ENCODE assay signal across 8 mouse cellular contexts in the genomic region with DNA sequence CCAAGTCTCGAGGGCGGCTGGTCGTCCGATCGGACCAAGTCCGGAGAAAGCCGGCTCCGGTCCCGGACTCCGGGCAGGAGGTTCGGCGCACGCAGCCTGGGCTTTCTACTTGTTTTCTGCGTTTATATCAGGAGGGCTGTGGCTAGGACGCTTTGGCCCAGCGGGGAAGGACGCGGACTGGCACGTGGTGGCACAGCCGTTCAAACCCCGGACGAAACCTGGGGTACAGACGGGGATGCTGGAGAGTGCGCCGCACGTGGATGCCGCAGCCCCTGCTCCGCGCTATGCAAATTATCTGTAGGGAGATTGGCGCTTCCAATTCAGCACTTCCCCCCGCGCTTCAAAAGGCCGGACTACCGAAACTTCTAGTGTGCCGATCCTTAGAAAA. TPM values are rescaled to one million over a fixed set of nuclear protein-coding genes. Genes with fewer than 3 reads are reported as not detected.
DNase-seq lines count a peak whose midpoint lies in the region; ATAC-seq lines count a peak whose summit lies in the region.

No protein-coding gene starts in this region.

- intact Hi-C loops in gastrocnemius, postnatal 14 days (cut with DNase I; ENCODE audit: low total_unique reads): no loop called here

- peak overlapping the region; percentile 83 for H3K4me2 ChIP-seq in liver, embryonic 16.5 days (ENCODE audit: low read depth, low read length)
- H3K4me2 ChIP-seq in neural tube, embryonic 15.5 days: peak overlapping the region; percentile 65

- peak; percentile 45 for ATAC-seq in liver, embryonic 16.5 days (ENCODE audit: low read depth)
- peak; percentile 75 for ATAC-seq in neural tube, embryonic 15.5 days (ENCODE audit: low FRiP score)

- peaks cover 24% of the 10 kb centered on the region for H3K4me1 ChIP-seq in hindbrain, embryonic 10.5 days (replicated peaks)
- H3K4me1 ChIP-seq in liver, embryonic 16.5 days (ENCODE audit: control insufficient read depth, low read depth, low read length): peaks cover 24% of the 10 kb centered on the region
- H3K4me1 ChIP-seq in neural tube, embryonic 15.5 days: peaks cover 17% of the 10 kb centered on the region

- H3K36me3 ChIP-seq in hindbrain, embryonic 10.5 days: no peaks in the 10 kb centered on the region
- H3K36me3 ChIP-seq in liver, embryonic 16.5 days (ENCODE audit: control insufficient read depth, insufficient read depth): no peaks in the 10 kb centered on the region
- no peaks in the 10 kb centered on the region for H3K36me3 ChIP-seq in neural tube, embryonic 15.5 days

- H3K9ac ChIP-seq in liver, embryonic 16.5 days (ENCODE audit: low read depth, low read length): peak overlapping the region; percentile 77
- peak overlapping the region; percentile 57 for H3K9ac ChIP-seq in neural tube, embryonic 15.5 days (replicated peaks)

- peak overlapping the region; percentile 88 for H3K27ac ChIP-seq in hindbrain, embryonic 10.5 days
- H3K27ac ChIP-seq in liver, embryonic 16.5 days (ENCODE audit: low read length): peak overlapping the region; percentile 96
- peak overlapping the region; percentile 94 for H3K27ac ChIP-seq in neural tube, embryonic 15.5 days (replicated peaks)

- under 1% methylated on average over 35 of the region's 35 CpGs for WGBS in hindbrain, embryonic 10.5 days
- WGBS in liver, embryonic 16.5 days (ENCODE audit: insufficient replicate concordance): under 1% methylated on average over 35 of the region's 35 CpGs
- under 1% methylated on average over 35 of the region's 35 CpGs for WGBS in neural tube, embryonic 15.5 days

- no peaks in the 10 kb centered on the region for H3K9me3 ChIP-seq in hindbrain, embryonic 10.5 days
- H3K9me3 ChIP-seq in liver, embryonic 16.5 days (replicated peaks; ENCODE audit: control insufficient read depth, low read length): no peaks in the 10 kb centered on the region
- no peaks in the 10 kb centered on the region for H3K9me3 ChIP-seq in neural tube, embryonic 15.5 days (replicated peaks)

- peak overlapping the region; percentile 81 for H3K4me3 ChIP-seq in hindbrain, embryonic 10.5 days
- peak overlapping the region; percentile 80 for H3K4me3 ChIP-seq in liver, embryonic 16.5 days (ENCODE audit: low read depth, low read length)
- H3K4me3 ChIP-seq in neural tube, embryonic 15.5 days (replicated peaks): peak overlapping the region; percentile 81

- peak; percentile 66 for DNase-seq in layer of hippocampus, adult 11-12 months (ENCODE audit: low spot score)
- no peak for DNase-seq in layer of hippocampus, adult 8-10 months (ENCODE audit: low spot score in 2 of 2)
- DNase-seq in MEL-GATA-1-ER (ENCODE audit: extremely low read depth, low read depth): peak; percentile 66
- peak; percentile 65 for DNase-seq in c-Kit-positive CD71-positive TER-119-positive erythroid progenitor cells, embryonic 14.5 days (ENCODE audit: low spot score)
- peak; percentile 83 for DNase-seq in hindbrain, embryonic 10.5 days (ENCODE audit: low spot score)
- no peak for DNase-seq in gastrocnemius, postnatal 14 days

- H3K27me3 ChIP-seq in hindbrain, embryonic 10.5 days (ENCODE audit: insufficient read depth, poor library complexity, severe bottlenecking): no peaks in the 10 kb centered on the region
- H3K27me3 ChIP-seq in liver, embryonic 16.5 days (ENCODE audit: control insufficient read depth, insufficient read depth, low read depth, low read length): no peaks in the 10 kb centered on the region
- no peaks in the 10 kb centered on the region for H3K27me3 ChIP-seq in neural tube, embryonic 15.5 days (replicated peaks)

RNA-seq across cellular contexts. Expression of a gene that starts 17.2 kb away (rescaled TPM):
- total RNA-seq in layer of hippocampus, adult 8-10 months (2022): 10 to 100 TPM in 2 of 4 experiments, 1 to 10 TPM in 2; 5.0 to 38.5 (median 21.7) TPM
- 3.5 and 4.4 TPM in 2 replicates for polyA plus RNA-seq in hindbrain, embryonic 10.5 days (2016; fragmentation: Nextera tagmentation; extraction: Ambion mirVana)
- 5.3 and 7.6 TPM in 2 replicates for polyA plus RNA-seq in liver, embryonic 16.5 days (2015; fragmentation: Nextera tagmentation; extraction: Ambion mirVana)
- 1.6 and 15.2 TPM in 2 replicates for polyA plus RNA-seq in neural tube, embryonic 15.5 days (2015; fragmentation: Nextera tagmentation; extraction: Ambion mirVana)
- 1 to 10 TPM; 3.3 to 4.9 TPM for total RNA-seq in gastrocnemius, postnatal 14 days (2021)

RNA-seq across cellular contexts. Expression of a gene that starts 22.4 kb away (rescaled TPM):
- 10 to 100 TPM in 2 of 4 experiments, 1 to 10 TPM in 2; 1.4 to 20.3 (median 11.8) TPM for total RNA-seq in layer of hippocampus, adult 8-10 months (2022)
- 7.9 and 8.4 TPM in 2 replicates for polyA plus RNA-seq in hindbrain, embryonic 10.5 days (2016; fragmentation: Nextera tagmentation; extraction: Ambion mirVana)
- polyA plus RNA-seq in liver, embryonic 16.5 days (2015; fragmentation: Nextera tagmentation; extraction: Ambion mirVana): 21.1 and 23.2 TPM in 2 replicates
- polyA plus RNA-seq in neural tube, embryonic 15.5 days (2015; fragmentation: Nextera tagmentation; extraction: Ambion mirVana): 3.5 and 13.2 TPM in 2 replicates
- 1 to 10 TPM; 7.1 to 8.1 TPM for total RNA-seq in gastrocnemius, postnatal 14 days (2021)

RNA-seq across cellular contexts. Expression of a gene that starts 35.2 kb away (rescaled TPM):
- total RNA-seq in layer of hippocampus, adult 8-10 months (2022): 10 to 100 TPM; 44.2 to 51.8 (median 50.0) TPM
- polyA plus RNA-seq in hindbrain, embryonic 10.5 days (2016; fragmentation: Nextera tagmentation; extraction: Ambion mirVana): 0.42 and 0.86 TPM in 2 replicates
- 6.5 and 7.7 TPM in 2 replicates for polyA plus RNA-seq in liver, embryonic 16.5 days (2015; fragmentation: Nextera tagmentation; extraction: Ambion mirVana)
- polyA plus RNA-seq in neural tube, embryonic 15.5 days (2015; fragmentation: Nextera tagmentation; extraction: Ambion mirVana): 0.64 TPM in 1 of 2 replicates, not detected in the other
- total RNA-seq in gastrocnemius, postnatal 14 days (2021): 100 to 1,000 TPM; 148 to 155 TPM

RNA-seq across cellular contexts. Expression of a gene that starts 55.2 kb away (rescaled TPM):
- not detected for total RNA-seq in layer of hippocampus, adult 8-10 months (2022)
- 0.14 and 0.39 TPM in 2 replicates for polyA plus RNA-seq in hindbrain, embryonic 10.5 days (2016; fragmentation: Nextera tagmentation; extraction: Ambion mirVana)
- polyA plus RNA-seq in liver, embryonic 16.5 days (2015; fragmentation: Nextera tagmentation; extraction: Ambion mirVana): 0.08 and 0.50 TPM in 2 replicates
- polyA plus RNA-seq in neural tube, embryonic 15.5 days (2015; fragmentation: Nextera tagmentation; extraction: Ambion mirVana): 5.1 TPM in 1 of 2 replicates, not detected in the other
- not detected for total RNA-seq in gastrocnemius, postnatal 14 days (2021)

Comparison
In these comparisons a context has a peak if more than half of its experiments do, and no peak if none do; other contexts are left out.
1. DNase-seq: peak in layer of hippocampus, adult 11-12 months (single experiment), MEL-GATA-1-ER (single experiment), c-Kit-positive CD71-positive TER-119-positive erythroid progenitor cells, embryonic 14.5 days (single experiment) and hindbrain, embryonic 10.5 days (single experiment); none in layer of hippocampus, adult 8-10 months (0 of 2) and gastrocnemius, postnatal 14 days (single experiment).
2. Peak in every context shown above with its lines, with median percentiles within 50 percentile points of each other: H3K27ac ChIP-seq and H3K4me3 ChIP-seq.